Mouse (Mus musculus) testis, adult 2 months (tissue): ENCODE results near the gene Nbea.

Experiments
- CTCF ChIP-seq: fragments of 200-500 bp; IDR thresholded peaks from 2 replicates; pipeline ENCODE4 v1.5.1; 2012; ENCODE audit warnings: low read depth, mild to moderate bottlenecking, inconsistent platforms, low read length, moderate library complexity; ENCODE audit not compliant: control insufficient read depth, insufficient read depth, insufficient replicate concordance
- POLR2A ChIP-seq: fragments of 200-500 bp; IDR thresholded peaks from 2 replicates; pipeline ENCODE4 v1.6.1; 2012; ENCODE audit warnings: low read depth, mild to moderate bottlenecking, inconsistent platforms, low read length, moderate library complexity; ENCODE audit not compliant: control insufficient read depth

DNA sequence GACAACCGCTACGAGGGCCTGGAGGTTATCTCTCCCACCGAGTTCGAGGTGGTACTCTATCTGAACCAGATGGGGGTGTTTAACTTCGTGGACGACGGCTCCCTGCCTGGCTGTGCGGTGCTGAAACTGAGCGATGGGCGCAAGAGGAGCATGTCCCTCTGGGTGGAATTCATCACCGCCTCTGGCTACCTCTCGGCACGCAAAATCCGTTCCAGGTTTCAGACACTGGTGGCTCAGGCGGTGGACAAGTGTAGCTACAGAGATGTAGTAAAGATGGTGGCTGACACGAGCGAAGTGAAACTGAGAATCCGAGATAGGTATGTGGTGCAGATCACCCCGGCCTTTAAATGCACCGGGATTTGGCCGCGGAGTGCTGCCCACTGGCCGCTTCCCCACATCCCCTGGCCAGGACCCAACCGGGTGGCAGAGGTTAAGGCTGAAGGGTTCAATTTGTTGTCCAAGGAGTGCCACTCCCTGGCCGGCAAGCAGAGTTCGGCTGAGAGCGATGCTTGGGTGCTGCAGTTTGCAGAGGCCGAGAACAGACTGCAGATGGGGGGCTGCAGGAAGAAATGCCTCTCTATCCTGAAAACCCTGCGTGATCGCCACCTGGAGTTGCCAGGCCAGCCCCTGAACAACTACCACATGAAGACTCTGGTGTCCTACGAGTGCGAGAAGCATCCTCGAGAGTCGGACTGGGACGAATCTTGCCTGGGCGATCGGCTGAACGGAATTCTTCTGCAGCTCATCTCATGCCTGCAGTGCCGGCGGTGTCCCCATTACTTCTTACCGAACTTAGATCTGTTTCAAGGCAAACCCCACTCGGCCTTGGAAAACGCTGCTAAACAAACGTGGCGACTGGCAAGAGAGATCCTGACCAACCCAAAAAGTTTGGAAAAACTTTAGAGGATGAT lies 400.1 kb downstream of the Nbea start:
- TF ChIP-seq POLR2A, result no peak
- TF ChIP-seq CTCF, result no peak
